Mouse (Mus musculus) cerebellum, adult 2 months (tissue): Measurements from ENCODE around the gene Ppm1h.

Experiments used
- CTCF ChIP-seq: fragments of 200-500 bp; IDR thresholded peaks from 2 replicates; pipeline ENCODE4 v1.5.1; 2011; ENCODE audit warnings: low read depth, mild to moderate bottlenecking, control low read depth, low read length, moderate library complexity, borderline replicate concordance; ENCODE audit not compliant: insufficient read depth
- POLR2A ChIP-seq: fragments of 200-500 bp; IDR thresholded peaks from 2 replicates; pipeline ENCODE4 v1.6.1; 2011; ENCODE audit warnings: low read length, control low read depth, borderline replicate concordance; ENCODE audit not compliant: insufficient read depth

- no peak for TF ChIP-seq CTCF
- no peak for TF ChIP-seq POLR2A
Measured at GRCm38 (mm10) chr10:122960216-122960615, 281.7 kb downstream of the Ppm1h start.
